In genomic region chr2:59509061-59509460, GRCm38 (mm10) we compare ENCODE assay signal across 16 mouse cellular contexts. TPM values are rescaled to one million over a fixed set of nuclear protein-coding genes. Genes with fewer than 3 reads are reported as not detected.
"Had no signal": no experiment of that assay in that cellular context is flagged by ENCODE, and none has a peak within 500 bp of the region (broad histone marks: within the 10 kb centered on the region; RNA-seq: fewer than 3 reads in every experiment).

No protein-coding gene starts in this region.

- H3K4me2 ChIP-seq: lung, embryonic 15.5 days; midbrain, embryonic 11.5 days; midbrain, embryonic 13.5 days; midbrain, embryonic 15.5 days; neural tube, embryonic 12.5 days had no signal

- DNase-seq: lung, adult 2 months; lung, postnatal 14 days; lung, postnatal 36 days; right cerebral cortex, postnatal 14 days; thymus, adult 2 months; thymus, postnatal 25 days; thymus, postnatal 4 days had no signal

- H3K27me3 ChIP-seq: lung, embryonic 15.5 days; midbrain, embryonic 13.5 days; midbrain, embryonic 15.5 days; neural tube, embryonic 12.5 days had no signal

- H3K9ac ChIP-seq: lung, embryonic 15.5 days; midbrain, embryonic 13.5 days; midbrain, embryonic 15.5 days; neural tube, embryonic 12.5 days had no signal

- H3K36me3 ChIP-seq: lung, embryonic 15.5 days; midbrain, embryonic 13.5 days; midbrain, embryonic 15.5 days; neural tube, embryonic 12.5 days had no signal

- ATAC-seq: lung, postnatal 0 days; midbrain, embryonic 13.5 days had no signal

- H3K4me3 ChIP-seq: lung, embryonic 15.5 days; megakaryocyte, embryonic 14.5 days; midbrain, embryonic 13.5 days; midbrain, embryonic 15.5 days; neural tube, embryonic 12.5 days had no signal

- H3K9me3 ChIP-seq: lung, embryonic 15.5 days; midbrain, embryonic 13.5 days; midbrain, embryonic 15.5 days had no signal

- H3K27ac ChIP-seq: lung, embryonic 15.5 days; macrophage; midbrain, embryonic 13.5 days; midbrain, embryonic 15.5 days; neural tube, embryonic 12.5 days had no signal

- H3K4me1 ChIP-seq: megakaryocyte, embryonic 14.5 days had no signal

RNA-seq across cellular contexts. Expression of gene Dapl1, which starts 24.6 kb away (rescaled TPM):
- polyA plus RNA-seq: macrophage; neural tube, embryonic 12.5 days; neural tube, embryonic 14.5 days had no signal
